Mouse (Mus musculus) E14TG2a.4 (cell line): ENCODE measurements around the gene Sbf2.

Experiments used
- CTCF ChIP-seq: conservative IDR thresholded peaks from 2 replicates; pipeline ENCODE4 v1.5.1; 2014; ENCODE audit warnings: low read length
- NANOG ChIP-seq: IDR thresholded peaks from 2 replicates; pipeline ENCODE4 v1.6.1; 2014; ENCODE audit warnings: borderline replicate concordance, low read length, mixed read lengths
- POU5F1 ChIP-seq: IDR thresholded peaks from 2 replicates; pipeline ENCODE4 v1.6.1; 2014; ENCODE audit warnings: low read length, borderline replicate concordance

GRCm38 (mm10) chr7:110271814-110272213, 342.9 kb downstream of the Sbf2 start:
- no peak for TF ChIP-seq CTCF
- TF ChIP-seq NANOG, result no peak
- no peak for TF ChIP-seq POU5F1
